Comparison of ENCODE assay signal across 19 mouse cellular contexts in genomic region chr17:48454190-48454589, GRCm38 (mm10). TPM values are rescaled to one million over a fixed set of nuclear protein-coding genes. Genes with fewer than 3 reads are reported as not detected.
DNase-seq lines count a peak whose midpoint lies in the region; ATAC-seq and TF ChIP-seq lines count a peak whose summit lies in the region.
"Had no signal": no experiment of that assay in that cellular context is flagged by ENCODE, and none has a peak within 500 bp of the region (broad histone marks: within the 10 kb centered on the region; RNA-seq: fewer than 3 reads in every experiment).

No protein-coding gene starts in this region.

- H3K4me1 ChIP-seq in heart, embryonic 15.5 days (replicated peaks), result no peaks in the 10 kb centered on the region
- H3K4me1 ChIP-seq in ES-E14 (ENCODE audit: control insufficient read depth in 2 of 2, insufficient read depth in 2 of 2, low read length in 2 of 2, poor library complexity in 1 of 2), result peaks cover 3 to 14% of the 10 kb centered on the region in 2 experiments; a peak in 3 of 4 replicates
- H3K4me1 ChIP-seq in intestine, embryonic 14.5 days (replicated peaks; ENCODE audit: control insufficient read depth, insufficient read depth, low read length), result 0 out of 2 replicates have a peak, but pooled peaks cover 2% of the 10 kb centered on the region
- H3K4me1 ChIP-seq in stomach, embryonic 14.5 days (ENCODE audit: control insufficient read depth, insufficient read depth, low read length), result no peaks in the 10 kb centered on the region
- H3K4me1 ChIP-seq: embryonic facial prominence, embryonic 15.5 days had no signal

- H3K9me3 ChIP-seq in heart, embryonic 15.5 days (replicated peaks), result no peaks in the 10 kb centered on the region
- H3K9me3 ChIP-seq in ES-E14 (ENCODE audit: control insufficient read depth, insufficient read depth, low read depth, low read length), result no peaks in the 10 kb centered on the region
- H3K9me3 ChIP-seq in intestine, embryonic 14.5 days (ENCODE audit: control insufficient read depth, low read length), result no peaks in the 10 kb centered on the region
- H3K9me3 ChIP-seq in stomach, embryonic 14.5 days (ENCODE audit: control insufficient read depth, low read depth, low read length), result no peaks in the 10 kb centered on the region
- H3K9me3 ChIP-seq: embryonic facial prominence, embryonic 15.5 days; hindbrain, embryonic 12.5 days had no signal

- no peaks in the 10 kb centered on the region for H3K27me3 ChIP-seq in heart, embryonic 15.5 days
- no peaks in the 10 kb centered on the region for H3K27me3 ChIP-seq in intestine, embryonic 14.5 days (replicated peaks; ENCODE audit: control insufficient read depth, insufficient read depth, low read length)
- H3K27me3 ChIP-seq in stomach, embryonic 14.5 days (ENCODE audit: control insufficient read depth, insufficient read depth, low read length), result no peaks in the 10 kb centered on the region
- H3K27me3 ChIP-seq: embryonic facial prominence, embryonic 15.5 days; hindbrain, embryonic 12.5 days had no signal

- H3K4me3 ChIP-seq in heart, embryonic 15.5 days, result no peak overlapping the region
- H3K4me3 ChIP-seq in ES-E14 (ENCODE audit: insufficient read depth in 1 of 2, low read depth in 1 of 2, low read length in 2 of 2, poor library complexity in 1 of 2, severe bottlenecking in 1 of 2), result peak overlapping the region; percentile 50 to 62
- H3K4me3 ChIP-seq in intestine, embryonic 14.5 days (ENCODE audit: low read depth, low read length), result peak overlapping the region; percentile 22; the same call in 1 of the 2 replicates
- H3K4me3 ChIP-seq in stomach, embryonic 14.5 days (ENCODE audit: low read depth, low read length), result peak overlapping the region; percentile 7; the same call in 1 of the 2 replicates
- H3K4me3 ChIP-seq: embryonic facial prominence, embryonic 15.5 days; hindbrain, embryonic 12.5 days had no signal

- no peak overlapping the region for H3K27ac ChIP-seq in heart, embryonic 15.5 days
- no peak overlapping the region for H3K27ac ChIP-seq in ES-E14 (ENCODE audit: insufficient read depth, low read depth, low read length, poor library complexity, severe bottlenecking)
- peak overlapping the region; percentile 58; the same call in 1 of the 2 replicates for H3K27ac ChIP-seq in intestine, embryonic 14.5 days (ENCODE audit: low read depth)
- no peak overlapping the region for H3K27ac ChIP-seq in stomach, embryonic 14.5 days (ENCODE audit: low read length)
- H3K27ac ChIP-seq: embryonic facial prominence, embryonic 15.5 days; hindbrain, embryonic 12.5 days; macrophage had no signal

- peak overlapping the region; percentile 17 for H3K4me2 ChIP-seq in heart, embryonic 15.5 days
- H3K4me2 ChIP-seq in intestine, embryonic 14.5 days (ENCODE audit: low read length), result peak overlapping the region; percentile 25
- H3K4me2 ChIP-seq in stomach, embryonic 14.5 days (replicated peaks; ENCODE audit: low read depth, low read length), result 0 out of 2 replicates have a peak overlapping the region, but pooled peaks have one; percentile 18
- H3K4me2 ChIP-seq: embryonic facial prominence, embryonic 15.5 days; hindbrain, embryonic 12.5 days had no signal

- no peak for DNase-seq in heart, adult 18-20 months
- no peak for DNase-seq in ES-E14 (ENCODE audit: low read depth, low spot score)
- DNase-seq in intestine, embryonic 14.5 days (ENCODE audit: low spot score), result no peak
- DNase-seq in thymus, postnatal 36 days, result no peak
- DNase-seq: adrenal gland, postnatal 25 days; cerebellum, postnatal 25 days; forebrain, postnatal 0 days; kidney, adult 8-10 months; left cerebral cortex, postnatal 4 days; midbrain, embryonic 14.5 days; thymus, adult 18-20 months had no signal

- in situ Hi-C loops in ES-E14 (cut with MboI; ENCODE audit: low sequenced_read_pairs in 2 of 2, unreplicated experiment in 2 of 2), result no loop called here

- no peak overlapping the region for H3K9ac ChIP-seq in heart, embryonic 15.5 days
- peak overlapping the region; percentile 18; the same call in 1 of the 2 replicates for H3K9ac ChIP-seq in ES-E14 (ENCODE audit: insufficient read depth, low read depth, low read length, poor library complexity, severe bottlenecking)
- H3K9ac ChIP-seq in intestine, embryonic 14.5 days (ENCODE audit: low read length), result no peak overlapping the region
- no peak overlapping the region for H3K9ac ChIP-seq in stomach, embryonic 14.5 days (replicated peaks; ENCODE audit: low read depth, low read length)
- H3K9ac ChIP-seq: embryonic facial prominence, embryonic 15.5 days; forebrain, postnatal 0 days; hindbrain, embryonic 12.5 days had no signal

- WGBS in heart, embryonic 15.5 days, result 49% methylated on average over 7 of the region's 7 CpGs
- 48% methylated on average over 7 of the region's 7 CpGs for WGBS in intestine, embryonic 14.5 days
- WGBS in stomach, embryonic 14.5 days, result 45% methylated on average over 7 of the region's 7 CpGs

- ATAC-seq in heart, embryonic 15.5 days (replicated peaks; ENCODE audit: insufficient number of reproducible peaks, insufficient read depth, low FRiP score, low read depth), result no peak
- ATAC-seq in intestine, embryonic 14.5 days (replicated peaks; ENCODE audit: low FRiP score, low TSS enrichment, low read depth), result 0 out of 2 replicates have a peak, but pooled peaks have one; percentile 6
- no peak for ATAC-seq in stomach, embryonic 14.5 days (ENCODE audit: insufficient number of reproducible peaks, insufficient read depth, low FRiP score, low read depth)
- no peak for ATAC-seq in activated CD4-positive, CD25-positive, alpha-beta regulatory T cell, adult 4 months
- ATAC-seq: forebrain, postnatal 0 days had no signal

- H3K36me3 ChIP-seq in heart, embryonic 15.5 days, result no peaks in the 10 kb centered on the region
- H3K36me3 ChIP-seq in ES-E14 (ENCODE audit: control insufficient read depth, insufficient read depth, low read length, poor library complexity, severe bottlenecking), result no peaks in the 10 kb centered on the region
- no peaks in the 10 kb centered on the region for H3K36me3 ChIP-seq in intestine, embryonic 14.5 days (ENCODE audit: control insufficient read depth, insufficient read depth, low read length)
- H3K36me3 ChIP-seq in stomach, embryonic 14.5 days (ENCODE audit: control insufficient read depth, insufficient read depth, low read length), result no peaks in the 10 kb centered on the region
- H3K36me3 ChIP-seq: embryonic facial prominence, embryonic 15.5 days; hindbrain, embryonic 12.5 days had no signal

TF ChIP-seq in ES-E14, 5 proteins besides CTCF, POLR2A, EP300 and RAD21:
- no peak for TF ChIP-seq HCFC1 (IDR thresholded peaks at IDR 0.05; ENCODE audit: borderline replicate concordance, insufficient read depth, low read length)
- TF ChIP-seq MAFK (IDR thresholded peaks at IDR 0.05; ENCODE audit: insufficient read depth, low read depth, low read length), result no peak
- TF ChIP-seq ZNF384 (IDR thresholded peaks at IDR 0.05; ENCODE audit: low read depth, low read length), result no peak
- no peak for TF ChIP-seq ZC3H11A (IDR thresholded peaks at IDR 0.05; ENCODE audit: borderline replicate concordance, low read depth, low read length)
- TF ChIP-seq CHD2 (IDR thresholded peaks at IDR 0.05; ENCODE audit: low read depth, low read length), result no peak
TF ChIP-seq in ES-E14: peak in this region for 0.

RNA-seq across cellular contexts. Expression of gene Unc5cl, which starts 0.5 kb away (rescaled TPM):
- 0.33 and 0.84 TPM in 2 replicates for polyA plus RNA-seq in heart, embryonic 15.5 days (2015; fragmentation: Nextera tagmentation; extraction: Ambion mirVana)
- total RNA-seq in heart, adult 18-20 months (2021), result under 1 TPM in 1 of 2 experiments, not detected in 1; 0.36 TPM
- total RNA-seq in ES-E14 (2012; rRNA removed), result 1.2 and 3.2 TPM in 2 replicates
- 33.5 and 37.0 TPM in 2 replicates for polyA plus RNA-seq in intestine, embryonic 14.5 days (2014; fragmentation: Nextera tagmentation; extraction: Ambion mirVana)
- 11.6 and 12.5 TPM in 2 replicates for polyA plus RNA-seq in stomach, embryonic 14.5 days (2014; fragmentation: Nextera tagmentation; extraction: Ambion mirVana)
- 10 to 100 TPM; 19.0 to 19.1 TPM for polyA plus RNA-seq in activated CD4-positive, CD25-positive, alpha-beta regulatory T cell, adult 4 months (2017; shearing (Covaris generic))
- total RNA-seq: adrenal gland, postnatal 25 days; forebrain, postnatal 0 days; gastrocnemius, postnatal 4 days had no signal
- polyA plus RNA-seq: embryonic facial prominence, embryonic 15.5 days; macrophage had no signal

RNA-seq across cellular contexts. Expression of gene Tspo2, which starts 2.9 kb away (rescaled TPM):
- 7.7 and 8.3 TPM in 2 replicates for polyA plus RNA-seq in heart, embryonic 15.5 days (2015; fragmentation: Nextera tagmentation; extraction: Ambion mirVana)
- under 1 TPM; 0.55 to 0.62 TPM for total RNA-seq in heart, adult 18-20 months (2021)
- 0.16 TPM in 1 of 2 replicates, not detected in the other for total RNA-seq in ES-E14 (2012; rRNA removed)
- 1.6 and 1.7 TPM in 2 replicates for polyA plus RNA-seq in intestine, embryonic 14.5 days (2014; fragmentation: Nextera tagmentation; extraction: Ambion mirVana)
- 0.82 and 1.5 TPM in 2 replicates for polyA plus RNA-seq in stomach, embryonic 14.5 days (2014; fragmentation: Nextera tagmentation; extraction: Ambion mirVana)
- polyA plus RNA-seq in activated CD4-positive, CD25-positive, alpha-beta regulatory T cell, adult 4 months (2017; shearing (Covaris generic)), result 1 to 10 TPM in 1 of 2 experiments, not detected in 1; 3.6 TPM
- total RNA-seq: adrenal gland, postnatal 25 days; forebrain, postnatal 0 days; layer of hippocampus, adult 8-10 months had no signal
- polyA plus RNA-seq: macrophage had no signal

RNA-seq across cellular contexts. Expression of gene Apobec2, which starts 21.5 kb away (rescaled TPM):
- 177 and 212 TPM in 2 replicates for polyA plus RNA-seq in heart, embryonic 15.5 days (2015; fragmentation: Nextera tagmentation; extraction: Ambion mirVana)
- 100 to 1,000 TPM; 211 to 226 TPM for total RNA-seq in heart, adult 18-20 months (2021)
- 3.0 and 5.6 TPM in 2 replicates for total RNA-seq in ES-E14 (2012; rRNA removed)
- 2.4 and 3.3 TPM in 2 replicates for polyA plus RNA-seq in intestine, embryonic 14.5 days (2014; fragmentation: Nextera tagmentation; extraction: Ambion mirVana)
- 2.9 and 3.5 TPM in 2 replicates for polyA plus RNA-seq in stomach, embryonic 14.5 days (2014; fragmentation: Nextera tagmentation; extraction: Ambion mirVana)
- 1 to 10 TPM; 2.8 to 3.0 TPM for polyA plus RNA-seq in activated CD4-positive, CD25-positive, alpha-beta regulatory T cell, adult 4 months (2017; shearing (Covaris generic))
- polyA plus RNA-seq: macrophage had no signal

RNA-seq across cellular contexts. Expression of gene Oard1, which starts 44.4 kb away (rescaled TPM):
- polyA plus RNA-seq in heart, embryonic 15.5 days (2015; fragmentation: Nextera tagmentation; extraction: Ambion mirVana), result 33.5 and 40.2 TPM in 2 replicates
- total RNA-seq in heart, adult 18-20 months (2021), result 10 to 100 TPM; 17.3 to 21.3 TPM
- 27.0 and 38.6 TPM in 2 replicates for total RNA-seq in ES-E14 (2012; rRNA removed)
- polyA plus RNA-seq in intestine, embryonic 14.5 days (2014; fragmentation: Nextera tagmentation; extraction: Ambion mirVana), result 72.4 and 77.7 TPM in 2 replicates
- 62.8 and 67.4 TPM in 2 replicates for polyA plus RNA-seq in stomach, embryonic 14.5 days (2014; fragmentation: Nextera tagmentation; extraction: Ambion mirVana)
- polyA plus RNA-seq in activated CD4-positive, CD25-positive, alpha-beta regulatory T cell, adult 4 months (2017; shearing (Covaris generic)), result 10 to 100 TPM; 80.8 to 86.1 TPM

RNA-seq across cellular contexts. Expression of gene Nfya, which starts 44.5 kb away (rescaled TPM):
- 8.9 and 10.5 TPM in 2 replicates for polyA plus RNA-seq in heart, embryonic 15.5 days (2015; fragmentation: Nextera tagmentation; extraction: Ambion mirVana)
- total RNA-seq in heart, adult 18-20 months (2021), result 10 to 100 TPM; 18.8 to 21.7 TPM
- 23.3 and 25.2 TPM in 2 replicates for total RNA-seq in ES-E14 (2012; rRNA removed)
- polyA plus RNA-seq in intestine, embryonic 14.5 days (2014; fragmentation: Nextera tagmentation; extraction: Ambion mirVana), result 21.4 and 24.0 TPM in 2 replicates
- 24.1 and 26.5 TPM in 2 replicates for polyA plus RNA-seq in stomach, embryonic 14.5 days (2014; fragmentation: Nextera tagmentation; extraction: Ambion mirVana)
- polyA plus RNA-seq in activated CD4-positive, CD25-positive, alpha-beta regulatory T cell, adult 4 months (2017; shearing (Covaris generic)), result 10 to 100 TPM in 1 of 2 experiments, 1 to 10 TPM in 1; 9.6 to 11.9 TPM

Comparison
In these comparisons a context has a peak if more than half of its experiments do, and no peak if none do; other contexts are left out.
1. RNA of gene Apobec2, which starts 21.5 kb away (polyA plus RNA-seq): 177 to 212 TPM in heart, embryonic 15.5 days; 2.8 to 3.0 TPM in activated CD4-positive, CD25-positive, alpha-beta regulatory T cell, adult 4 months, 2.9 to 3.5 TPM in stomach, embryonic 14.5 days and 2.4 to 3.3 TPM in intestine, embryonic 14.5 days; every median in the first group is over 10 times any median in the second.
2. Peak in every context shown above with its lines, with median percentiles within 50 percentile points of each other: H3K4me2 ChIP-seq.